Mouse (Mus musculus): ENCODE measurements around the gene Tsen54. TPM values are rescaled to one million over a fixed set of nuclear protein-coding genes. Genes with fewer than 3 reads are reported as not detected.
"Not testable (repeated sequence)": the region's sequence is repeated elsewhere in the genome, so short reads cannot be mapped to it uniquely, and the experiment has no call there.

The Tsen54 gene
- total RNA-seq, 2 experiments from 2014 or later = 13.0 to 14.2 TPM

DNA sequence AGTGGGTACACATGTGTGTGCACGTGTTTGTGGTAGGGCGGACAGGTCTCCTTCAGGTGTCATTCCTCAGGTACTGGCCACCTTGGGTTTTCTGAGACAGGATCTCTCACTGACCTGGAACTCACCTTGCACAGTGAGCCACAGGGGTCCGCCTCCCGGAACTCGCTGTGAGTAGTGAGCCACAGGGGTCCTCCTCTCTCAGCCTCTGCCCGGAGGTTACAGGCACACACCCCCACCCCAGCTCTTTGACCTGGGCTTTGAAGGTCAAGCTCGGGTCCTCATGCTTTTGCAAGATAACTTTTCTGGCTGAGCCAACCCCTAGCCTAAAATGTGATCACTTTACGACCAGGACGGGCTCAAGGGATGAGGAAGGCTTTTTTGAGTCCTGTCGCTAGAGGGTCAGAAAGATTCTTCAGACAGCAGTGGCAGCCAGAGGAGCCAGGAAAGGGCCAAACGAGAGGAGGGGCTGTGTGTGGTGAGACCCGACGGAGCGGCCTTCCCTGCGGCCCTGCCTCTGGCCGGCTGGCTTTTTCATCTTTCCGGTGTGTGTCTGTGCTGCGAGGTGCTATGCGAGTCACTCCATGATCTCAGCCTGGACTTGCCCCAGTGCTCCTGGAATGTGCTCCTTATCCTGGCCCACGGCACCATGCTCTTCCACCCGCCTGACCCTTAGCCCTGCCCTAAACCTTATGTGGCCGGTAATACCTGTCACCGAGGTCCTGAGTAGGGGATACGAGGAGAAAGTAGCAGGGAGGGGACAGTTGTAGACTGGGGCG is 16.2 kb downstream of the Tsen54 start:
- DNase-seq = no peak

DNA sequence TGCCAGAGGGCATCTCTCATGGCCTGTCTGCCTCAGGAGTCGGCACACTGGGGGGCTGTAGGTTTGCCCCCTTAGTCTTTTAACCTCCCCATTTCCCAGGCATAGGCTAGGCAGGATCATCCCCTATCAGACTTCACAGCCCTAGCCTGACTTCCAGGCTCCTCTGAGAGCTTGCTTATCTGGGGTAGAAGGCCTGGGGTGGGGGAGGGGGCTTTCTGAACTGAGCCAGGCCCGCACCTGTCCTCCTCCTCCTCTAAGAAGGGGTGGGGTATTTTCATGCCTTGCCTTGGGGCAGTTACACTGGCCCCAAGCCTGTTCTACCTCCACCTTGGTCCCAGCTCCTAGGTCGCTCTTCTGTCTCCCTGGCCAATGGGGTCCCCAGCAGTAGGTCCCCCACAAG is 17.0 kb downstream of the Tsen54 start:
- no peak for DNase-seq

DNA sequence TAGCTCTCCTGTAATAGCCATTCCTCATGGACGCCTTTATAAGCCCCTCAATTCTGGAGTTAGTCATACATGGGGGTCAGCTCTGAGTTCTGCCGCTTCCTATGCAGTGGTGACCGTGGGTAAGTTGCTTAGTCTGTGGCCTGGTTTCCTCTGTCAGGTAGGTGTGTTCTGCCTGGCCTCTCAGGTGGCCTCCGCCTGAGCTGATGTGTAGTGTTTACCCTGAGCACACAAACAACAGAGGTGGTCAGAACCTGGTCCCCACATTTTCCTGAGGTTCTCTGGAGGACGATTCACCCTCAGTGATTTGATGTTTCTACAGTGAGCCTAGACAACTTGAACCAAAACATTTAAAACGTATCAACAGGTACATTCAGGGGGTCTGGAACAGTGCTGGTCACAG is 17.5 kb downstream of the Tsen54 start:
- no peak for DNase-seq

DNA sequence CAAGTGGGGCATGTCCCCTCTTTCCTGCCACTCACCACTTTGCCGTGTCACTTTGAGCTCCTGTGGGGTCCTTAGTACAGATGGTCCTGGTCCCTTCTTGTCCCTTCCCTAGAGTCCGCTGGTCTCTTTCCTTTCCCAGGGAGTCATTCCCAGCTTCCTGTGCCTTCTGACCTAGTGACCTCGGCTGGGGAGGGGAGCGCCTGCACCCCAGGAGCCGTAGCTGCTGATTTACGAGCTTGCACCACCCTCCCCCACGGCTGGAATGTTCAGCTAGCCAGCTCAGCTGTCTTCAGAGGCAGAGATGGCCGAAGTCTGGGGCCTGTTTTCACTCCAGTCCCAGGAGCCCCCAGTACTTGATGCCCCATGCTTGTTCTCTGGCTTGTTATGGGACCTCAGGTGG is 18.0 kb downstream of the Tsen54 start:
- DNase-seq = peak; percentile 59

DNA sequence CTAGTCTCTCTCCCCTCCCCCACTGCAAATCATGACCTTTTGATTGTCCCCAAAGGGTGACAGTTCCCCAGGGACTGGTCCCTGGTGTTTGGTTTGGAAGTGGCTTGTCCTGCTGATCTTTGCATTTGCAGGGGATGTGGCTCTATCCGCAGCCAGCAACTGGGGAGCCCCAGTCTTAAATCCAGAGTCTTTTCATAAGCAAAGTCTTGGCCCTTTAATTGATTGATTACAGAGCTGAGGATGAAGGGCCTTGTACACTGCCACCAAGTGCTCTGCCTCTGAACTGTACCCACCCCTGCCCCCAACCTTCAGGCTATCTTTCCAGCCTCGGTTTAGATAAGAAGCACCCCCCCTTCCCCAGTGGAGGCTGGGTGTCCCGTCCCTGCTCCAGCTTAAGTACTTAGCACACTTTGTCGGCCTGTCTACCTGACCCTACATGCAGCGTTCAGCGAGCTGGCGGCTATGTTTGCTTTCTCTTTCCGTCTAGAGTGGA is 18.5 kb downstream of the Tsen54 start:
- DNase-seq = peak; percentile 39

DNA sequence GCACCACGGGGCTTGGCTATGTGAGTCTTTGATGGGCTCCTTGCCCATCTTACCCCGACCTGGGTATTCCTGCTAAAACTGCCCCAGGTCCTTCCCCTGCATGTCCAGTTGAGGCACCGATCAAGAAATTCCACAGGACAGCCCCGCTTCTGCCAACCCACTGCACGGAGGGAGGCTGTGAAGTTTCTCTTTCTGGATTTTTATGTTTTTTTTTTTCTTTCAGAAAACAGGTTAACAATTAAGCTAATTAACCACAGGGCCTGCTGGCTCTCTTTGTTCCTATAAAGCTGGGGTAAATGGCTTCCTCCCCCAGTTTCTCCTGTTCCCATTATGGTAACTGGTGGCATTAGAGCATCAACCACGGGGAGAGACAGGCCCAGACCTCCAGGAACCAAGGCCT is 19.5 kb downstream of the Tsen54 start:
- DNase-seq = no peak

DNA sequence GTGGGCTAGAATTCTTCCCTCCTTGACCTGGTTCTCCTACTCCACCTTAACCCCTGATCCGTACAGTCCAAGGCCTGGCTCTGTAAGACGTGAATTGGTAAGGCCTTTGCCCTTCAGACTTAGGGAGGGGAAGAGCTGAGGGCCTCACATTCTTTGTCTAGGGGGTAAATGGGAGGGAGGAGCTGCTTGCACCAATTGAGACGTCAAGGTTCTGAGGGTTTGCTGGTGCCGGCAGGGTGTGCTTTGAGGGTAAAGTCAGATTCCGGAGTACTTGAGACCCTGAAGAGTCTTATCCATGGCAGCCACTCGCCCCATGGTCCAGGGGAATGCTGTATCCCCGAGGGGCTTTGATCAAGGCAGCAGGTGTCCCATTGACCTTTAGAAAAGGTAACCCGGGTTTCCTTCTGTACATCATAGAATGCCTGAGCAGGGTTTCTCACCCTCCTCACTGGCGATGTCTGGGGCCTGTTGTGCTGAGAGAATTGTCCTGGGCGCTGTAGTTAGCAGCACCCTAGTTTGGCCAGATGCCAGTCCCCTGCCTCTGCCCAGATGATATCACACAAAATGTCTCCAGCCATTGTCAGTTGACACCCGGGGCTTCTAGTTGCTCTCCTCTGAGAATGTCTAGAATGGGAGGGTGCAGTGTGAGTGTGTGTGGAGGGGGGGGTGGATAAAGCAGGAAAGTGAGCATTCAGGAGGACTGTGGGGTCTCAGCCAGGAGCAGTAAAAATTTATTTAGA is 22.3 kb downstream of the Tsen54 start:
- DNase-seq = no peak

DNA sequence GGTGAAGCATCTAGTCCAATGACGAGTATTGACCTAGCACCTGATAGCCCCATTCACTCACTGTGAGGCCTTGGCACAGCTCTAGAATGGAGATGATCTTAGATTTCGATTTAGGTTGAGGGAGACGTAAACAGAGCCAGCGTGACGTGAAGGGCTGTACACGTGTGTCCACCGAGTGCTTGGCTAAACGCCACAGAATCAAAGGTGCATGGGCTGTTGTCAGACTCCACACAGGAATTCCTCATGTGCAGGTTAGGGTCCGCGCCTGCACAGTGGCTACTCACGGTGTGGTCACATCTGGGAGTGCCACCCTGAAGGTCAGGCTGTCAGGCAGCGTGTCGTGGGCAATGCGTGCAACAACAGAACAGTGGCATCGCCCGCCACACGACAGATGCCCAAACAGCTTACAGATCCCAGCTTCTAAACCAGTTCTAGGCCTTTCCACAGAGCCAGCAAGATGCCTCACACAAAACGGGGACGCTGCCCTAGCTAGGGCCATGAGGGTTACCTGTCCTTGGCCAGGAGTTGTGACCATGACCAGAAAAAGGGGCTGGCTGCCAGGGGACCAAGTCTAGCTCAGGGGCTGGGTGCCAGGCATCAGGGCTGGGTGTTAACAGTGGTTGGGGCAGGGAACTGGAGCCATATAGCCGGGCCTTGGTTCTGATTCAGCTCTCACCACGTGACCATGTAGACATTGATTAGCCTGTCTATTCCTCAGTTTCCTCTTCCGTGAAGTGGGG is 23.3 kb downstream of the Tsen54 start:
- DNase-seq = no peak

DNA sequence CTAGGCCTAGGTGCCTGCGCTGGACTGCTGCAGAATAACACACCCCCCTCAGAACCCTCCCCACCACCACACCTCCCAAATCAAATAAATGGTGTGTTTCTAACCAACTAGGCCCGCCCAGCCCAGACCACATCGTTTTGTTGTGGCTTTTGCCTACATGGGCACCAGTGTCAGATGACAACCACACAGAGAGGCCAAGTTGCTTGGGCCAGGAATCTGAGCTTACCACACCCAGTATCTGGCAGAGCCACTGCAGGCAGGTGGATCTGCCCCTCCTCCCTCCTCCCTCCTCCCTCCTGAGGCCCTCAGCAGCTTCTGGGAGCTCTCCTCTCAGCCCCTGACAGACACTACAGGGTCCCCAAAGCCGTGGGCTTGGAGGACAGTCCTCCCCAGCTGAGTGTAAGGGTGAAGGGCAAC is 24.4 kb downstream of the Tsen54 start:
- peak; percentile 36 for DNase-seq

DNA sequence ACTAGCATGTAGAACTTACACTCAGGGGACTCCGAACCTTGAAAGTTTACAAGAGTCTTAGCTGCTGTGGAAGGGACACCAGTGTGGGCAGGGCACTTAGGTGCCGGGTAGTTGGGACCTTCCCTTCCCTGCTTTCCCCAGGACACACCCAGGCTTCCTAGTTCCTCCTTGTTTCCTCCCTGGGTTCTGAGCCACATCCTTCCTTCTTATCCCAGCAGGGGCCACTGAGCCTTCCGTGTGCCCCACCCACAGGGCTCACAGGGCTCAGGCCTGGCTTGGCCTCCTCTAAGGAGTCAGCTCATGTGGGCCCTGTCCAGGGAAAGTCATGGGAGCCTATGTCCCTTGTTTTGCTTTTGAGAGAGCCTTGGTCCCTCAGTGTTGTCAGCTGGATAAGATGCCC is 25.2 kb downstream of the Tsen54 start:
- DNase-seq = no peak

DNA sequence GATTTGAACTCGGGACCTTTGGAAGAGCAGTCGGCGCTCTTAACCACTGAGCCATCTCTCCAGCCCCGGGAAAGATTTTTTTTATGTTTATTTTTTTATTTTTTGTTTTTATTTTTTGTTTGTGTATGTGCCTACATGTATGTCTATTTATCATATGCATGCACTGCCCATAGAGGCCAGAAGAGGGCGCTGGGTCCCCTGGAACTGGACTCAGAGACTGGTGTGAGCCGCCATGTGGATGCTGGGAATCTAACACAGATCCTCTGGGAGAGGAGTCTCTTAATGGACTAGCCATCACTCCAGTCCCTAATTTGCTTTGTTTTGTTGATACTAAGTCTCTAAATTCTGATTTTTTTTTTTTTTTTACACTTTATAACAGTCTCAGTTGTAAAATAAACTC is 26.5 kb downstream of the Tsen54 start:
- DNase-seq = no peak

DNA sequence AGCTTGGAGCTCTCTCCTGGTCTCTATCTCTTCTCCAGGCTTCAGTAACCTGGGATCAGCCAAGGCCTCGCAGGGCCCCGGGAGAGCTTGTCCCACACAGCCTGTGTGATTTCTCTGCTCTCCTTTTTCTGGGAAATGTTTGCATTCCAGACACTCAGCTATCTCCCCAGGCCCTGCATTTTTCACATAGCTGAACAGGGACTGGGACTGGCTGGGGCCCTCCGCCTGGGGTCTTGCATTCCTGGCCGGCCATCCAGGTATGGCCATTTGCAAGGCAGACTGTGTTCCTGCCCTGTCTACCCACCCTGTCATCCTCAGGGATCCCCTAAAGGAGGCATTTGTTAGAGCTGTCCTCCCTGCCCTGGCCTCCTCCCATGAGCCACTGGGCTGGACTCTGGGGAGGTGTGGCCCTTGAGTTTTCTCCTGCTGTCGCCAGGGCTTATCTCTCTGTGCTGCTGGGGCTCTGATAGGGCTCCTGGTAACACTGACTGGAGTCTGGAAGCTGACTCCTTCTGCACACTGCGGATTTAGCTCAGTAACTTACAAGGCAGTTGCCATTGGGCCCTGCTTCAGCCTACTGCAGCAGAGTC is 27.5 kb downstream of the Tsen54 start:
- peak; percentile 71 for DNase-seq

DNA sequence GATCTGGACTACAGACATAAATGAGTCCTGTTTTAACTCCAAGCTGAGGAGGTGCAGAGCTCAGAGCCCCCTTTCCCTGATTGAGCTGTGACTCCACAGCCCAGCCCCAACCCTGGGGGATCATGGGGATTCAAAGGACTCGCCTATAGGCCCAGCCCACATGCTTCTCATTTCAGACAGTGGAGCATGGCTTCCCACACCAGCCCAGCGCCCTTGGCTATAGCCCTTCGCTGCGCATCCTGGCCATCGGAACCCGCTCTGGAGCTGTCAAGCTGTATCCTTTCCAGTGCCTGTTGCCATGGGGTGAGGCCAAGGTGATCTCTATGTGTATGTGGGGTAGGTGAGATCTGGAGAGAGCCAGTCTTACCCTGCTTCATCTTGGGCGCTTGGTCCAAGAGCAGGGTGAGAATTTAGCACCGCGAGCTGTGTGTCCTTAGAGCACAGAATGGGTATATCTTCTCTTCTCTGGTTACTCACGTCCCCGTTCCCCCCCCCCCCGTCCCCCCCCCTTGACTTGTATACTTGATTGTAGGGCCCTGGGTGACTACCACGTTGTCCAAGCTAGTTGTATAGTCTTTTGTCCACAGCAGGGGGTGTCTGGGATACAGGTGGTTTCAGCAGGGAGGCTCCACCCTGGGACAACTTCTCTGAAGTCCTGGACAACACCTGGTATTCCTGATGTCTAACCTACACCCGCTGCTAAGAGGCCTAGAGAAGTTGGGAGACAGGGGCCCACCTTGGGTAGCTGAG is 28.8 kb downstream of the Tsen54 start:
- no peak for DNase-seq

DNA sequence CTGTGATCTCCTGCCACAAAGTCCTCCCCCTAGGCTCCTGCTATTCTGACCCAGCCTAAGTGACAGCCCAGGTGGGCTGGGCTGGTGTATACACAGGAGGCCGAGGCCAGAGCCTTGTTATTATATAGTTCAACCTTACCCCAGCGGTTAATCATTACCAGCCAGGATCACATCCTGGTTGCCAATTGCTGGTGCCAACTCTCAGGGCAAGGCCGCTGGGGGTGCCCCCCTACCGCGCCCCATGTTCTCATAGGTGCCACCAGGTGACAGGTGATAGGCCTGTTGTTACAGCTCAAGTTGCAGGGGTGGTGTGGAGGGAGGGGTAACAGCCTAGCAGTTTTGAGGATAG is 29.3 kb downstream of the Tsen54 start:
- no peak for DNase-seq

DNA sequence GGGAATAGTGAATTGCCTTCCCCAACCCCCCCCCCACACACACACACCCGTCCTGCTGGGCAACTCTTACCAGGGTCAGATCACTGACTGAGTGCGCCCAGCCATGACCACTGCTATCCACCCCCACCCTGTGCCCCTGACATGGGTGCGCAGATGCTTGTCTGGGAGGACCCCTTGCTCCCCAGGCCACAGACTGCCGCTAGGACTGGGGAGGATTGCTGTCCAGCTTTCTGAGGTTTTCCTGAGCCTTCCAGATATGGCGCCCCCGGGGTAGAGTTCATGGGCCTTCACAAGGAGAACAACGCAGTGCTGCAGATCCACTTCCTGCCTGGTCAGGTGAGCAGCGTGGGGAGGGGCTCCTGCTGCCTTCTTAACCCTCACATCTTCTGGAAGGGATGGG is 29.7 kb downstream of the Tsen54 start:
- DNase-seq = no peak

DNA sequence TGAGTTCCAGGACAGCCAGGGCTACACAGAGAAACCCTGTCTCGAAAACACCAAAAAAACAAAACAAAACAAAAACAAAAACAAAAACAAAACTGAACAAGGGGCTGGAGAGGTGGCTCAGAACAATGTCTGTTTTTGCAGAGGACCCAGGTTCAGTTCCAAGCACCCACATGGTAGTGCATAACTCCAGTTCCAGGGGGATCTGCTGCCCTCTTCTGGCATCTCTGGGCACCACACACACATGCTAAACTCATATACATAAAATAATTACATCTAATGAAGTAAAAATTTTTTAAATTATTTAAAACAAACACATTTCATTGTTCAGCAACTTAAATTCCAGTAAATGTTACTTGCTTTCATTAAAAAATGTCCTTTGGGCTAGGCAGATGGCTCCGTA is 31.3 kb downstream of the Tsen54 start:
- DNase-seq = no peak

DNA sequence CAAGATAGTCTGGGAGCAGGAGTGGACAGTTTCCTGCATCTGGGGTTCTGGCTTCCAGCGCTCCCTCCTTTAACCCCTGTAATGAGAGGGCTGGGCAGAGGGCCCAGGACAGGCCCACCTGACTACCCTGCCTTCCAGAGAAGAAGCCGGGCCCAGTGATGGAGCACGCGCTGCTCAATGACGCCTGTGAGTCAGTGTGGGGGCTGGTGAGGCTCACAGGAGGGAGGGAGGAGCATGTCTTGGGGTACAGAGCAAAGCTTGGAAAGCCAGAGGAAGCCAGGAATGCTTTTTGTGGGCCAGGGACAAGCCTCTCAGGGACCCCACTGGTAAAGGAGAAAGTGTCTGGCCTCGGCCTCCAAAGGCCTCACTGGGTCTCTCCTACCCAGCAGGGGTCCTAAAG is 40.1 kb downstream of the Tsen54 start:
- no peak for DNase-seq

DNA sequence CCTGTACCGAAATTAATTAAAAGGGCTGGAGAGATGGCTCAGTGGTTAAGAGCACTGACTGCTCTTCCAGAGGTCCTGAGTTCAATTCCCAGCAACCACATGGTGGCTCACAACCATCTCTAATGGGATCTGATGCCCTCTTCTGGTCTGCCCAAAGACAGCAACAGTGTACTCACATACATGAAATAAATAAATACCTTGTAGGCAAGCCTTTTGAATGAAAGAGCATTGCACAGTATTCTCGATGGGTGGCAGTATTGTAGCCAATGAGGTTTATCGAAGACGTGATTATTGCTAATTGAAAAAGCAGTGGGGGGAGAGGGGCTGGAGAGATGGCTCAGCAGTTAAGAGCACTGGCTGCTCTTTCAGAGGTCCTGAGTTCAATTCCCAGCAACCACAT is 42.6 kb downstream of the Tsen54 start:
- not testable (repeated sequence) for DNase-seq

DNA sequence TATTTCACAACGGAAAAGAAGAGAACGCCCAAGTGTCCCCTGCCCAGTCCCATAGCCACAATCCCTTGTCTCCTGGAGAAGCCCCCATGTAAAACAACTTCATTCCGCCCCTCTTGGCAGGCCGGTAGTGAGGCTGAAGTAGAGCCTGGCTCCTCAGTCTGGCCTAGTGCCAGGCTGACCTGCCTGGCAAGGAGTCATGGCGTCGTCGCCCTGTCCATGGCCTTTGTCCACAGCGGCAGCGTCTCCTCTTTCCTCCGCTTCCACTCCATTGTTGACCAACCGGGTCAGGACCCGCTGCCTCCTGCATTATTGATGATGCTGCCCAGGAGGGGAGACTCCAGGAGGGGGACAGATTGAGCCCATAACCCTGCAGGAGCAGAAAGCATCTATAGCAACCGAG is 43.4 kb downstream of the Tsen54 start:
- DNase-seq = peak; percentile 29

DNA sequence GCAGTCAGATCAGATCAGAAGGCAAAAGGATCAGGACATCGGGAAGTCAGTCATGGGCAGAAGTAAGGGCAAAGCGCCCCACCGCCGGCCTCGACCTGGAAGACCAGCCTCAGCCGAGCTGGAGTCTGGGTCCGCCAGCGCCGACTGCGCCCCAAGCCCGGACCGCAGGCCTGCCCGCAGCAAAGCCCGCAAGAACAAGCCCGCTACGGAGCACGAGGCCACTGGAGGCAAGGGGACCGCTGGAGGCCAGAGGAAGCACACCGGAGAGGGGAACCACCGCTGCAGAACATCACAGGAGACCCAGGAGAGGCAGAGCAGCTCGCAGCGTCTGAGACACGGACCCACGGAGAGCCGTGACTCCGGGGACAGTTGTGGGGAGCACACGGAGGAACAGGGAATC is 43.8 kb downstream of the Tsen54 start, which contains the start of gene Myo15b:
Myo15b (plus strand) TSS at position 53 of the 400 bp plus-strand sequence.
- DNase-seq = no peak

DNA sequence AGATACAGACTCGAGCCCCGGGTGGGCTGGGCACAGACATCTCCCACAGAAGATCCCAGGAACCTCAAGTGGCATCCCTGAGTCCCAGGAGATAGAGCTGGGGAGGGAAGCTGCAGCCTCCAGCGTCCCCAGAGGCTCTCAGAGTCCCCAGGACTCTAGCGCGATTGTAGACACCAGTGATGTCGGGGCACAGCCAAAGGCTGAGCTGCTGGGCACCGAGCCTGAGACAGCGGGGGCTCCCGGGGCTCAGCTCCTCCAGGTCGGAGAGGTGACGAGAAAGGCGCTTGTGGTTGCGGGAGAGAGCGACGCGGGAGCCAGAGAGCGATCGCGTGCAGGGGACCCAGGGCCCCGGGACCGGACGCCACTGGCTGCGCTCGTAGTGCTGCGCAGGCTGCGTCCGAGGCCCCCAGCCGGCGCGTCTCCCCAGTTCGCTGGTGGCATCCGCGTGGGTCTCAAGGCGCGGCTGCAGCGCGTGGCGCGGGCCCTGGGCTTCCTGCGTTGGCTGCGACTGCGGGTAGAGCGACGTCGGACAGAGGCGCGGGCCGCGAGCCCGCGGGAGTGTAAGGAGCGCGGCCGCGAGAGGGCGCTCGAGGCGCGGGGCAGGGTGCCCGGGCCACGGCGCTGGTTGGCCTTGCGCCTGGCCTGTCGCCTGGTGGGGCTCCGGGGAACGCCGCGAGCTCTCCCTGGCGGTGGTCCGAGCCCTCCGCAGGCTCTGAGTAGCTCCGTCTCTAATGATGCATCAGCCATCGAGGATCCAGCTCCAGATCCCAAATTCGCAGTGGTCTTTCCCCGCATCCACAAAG is 44.8 kb downstream of the Tsen54 start:
- peak; percentile 96 for DNase-seq

Measured in heart, postnatal 4 days (tissue).